Mouse (Mus musculus) MEL (cell line): Measurements from ENCODE around the gene 1700017B05Rik. TPM values are rescaled to one million over a fixed set of nuclear protein-coding genes. Genes with fewer than 3 reads are reported as not detected.

Source experiments
- DNase-seq: peaks from one replicate; pipeline ENCODE4 v3.0.0; 2011; ENCODE audit warnings: low read depth, low spot score
- H3K27ac ChIP-seq: 2 replicates; pipeline ENCODE4 v1.5.1; 2012; ENCODE audit warnings: low read depth, mild to moderate bottlenecking, control low read depth, low read length, moderate library complexity; ENCODE audit not compliant: control insufficient read depth
- H3K27me3 ChIP-seq, 2 experiments: fragments of 150-350 bp in 1 of 2; sonication (generic) in 1 of 2; 2 replicates each; pipeline ENCODE4 v1.6.1; 2012; ENCODE audit warnings: low read length in 2 of 2, mild to moderate bottlenecking in 2 of 2, improper control_type of control experiment in 1 of 2, moderate library complexity in 1 of 2; ENCODE audit not compliant: insufficient read depth in 2 of 2, control insufficient read depth in 1 of 2
- H3K36me3 ChIP-seq, 2 experiments: 2 replicates each; pipeline ENCODE4 v1.6.1; 2012 to 2014; ENCODE audit warnings: low read length in 2 of 2, improper control_type of control experiment in 1 of 2, inconsistent platforms in 1 of 2, mild to moderate bottlenecking in 1 of 2; ENCODE audit not compliant: insufficient read depth in 2 of 2, control insufficient read depth in 1 of 2
- H3K4me1 ChIP-seq, 2 experiments: fragments of 150-350 bp in 1 of 2; sonication (generic) in 1 of 2; 2 replicates each; pipeline ENCODE4 v1.6.1; 2012; ENCODE audit warnings: low read length in 2 of 2, improper control_type of control experiment in 1 of 2, mild to moderate bottlenecking in 1 of 2; ENCODE audit not compliant: insufficient read depth in 2 of 2, control insufficient read depth in 1 of 2
- H3K4me3 ChIP-seq, 2 experiments: fragments of 150-350 bp in 1 of 2; sonication (generic) in 1 of 2; 2 replicates each; pipeline ENCODE4 v1.5.1; 2012; ENCODE audit warnings: low read depth in 2 of 2, low read length in 2 of 2, mild to moderate bottlenecking in 2 of 2, moderate library complexity in 2 of 2, control low read depth in 1 of 2, improper control_type of control experiment in 1 of 2; ENCODE audit not compliant: control insufficient read depth in 1 of 2, insufficient read depth in 1 of 2
- H3K79me2 ChIP-seq: 2 replicates; pipeline ENCODE4 v1.6.1; 2012; ENCODE audit warnings: mild to moderate bottlenecking, low read length, moderate library complexity; ENCODE audit not compliant: control insufficient read depth, poor library complexity, insufficient read depth
- H3K9ac ChIP-seq: 2 replicates; pipeline ENCODE4 v1.6.1; 2012; ENCODE audit warnings: low read depth, mild to moderate bottlenecking, control low read depth, low read length, moderate library complexity; ENCODE audit not compliant: control insufficient read depth, poor library complexity, severe bottlenecking
- H3K9me3 ChIP-seq: fragments of 150-350 bp; sonication (generic); replicated peaks from 2 replicates; pipeline ENCODE4 v1.6.1; 2012; ENCODE audit warnings: mild to moderate bottlenecking, low read length, improper control_type of control experiment, moderate library complexity; ENCODE audit not compliant: insufficient read depth
- BHLHE40 ChIP-seq: IDR thresholded peaks from 2 replicates; pipeline ENCODE4 v1.6.1; 2012; ENCODE audit warnings: low read depth, mild to moderate bottlenecking, inconsistent platforms, low read length, improper control_type of control experiment, borderline replicate concordance
- CHD2 ChIP-seq: IDR thresholded peaks from 2 replicates; pipeline ENCODE4 v1.6.1; 2011; ENCODE audit warnings: low read length, improper control_type of control experiment
- CTCF ChIP-seq, 3 experiments: IDR thresholded peaks in 2 of 3; conservative IDR thresholded peaks in 1 of 3; 2 replicates each; pipeline ENCODE4 v1.5.1; 2011 to 2012; ENCODE audit warnings: low read length in 3 of 3, low read depth in 2 of 3, mild to moderate bottlenecking in 2 of 3, improper control_type of control experiment in 1 of 3, inconsistent platforms in 1 of 3, mixed read lengths in 1 of 3, moderate library complexity in 1 of 3; ENCODE audit not compliant: control insufficient read depth in 1 of 3, insufficient read depth in 1 of 3, poor library complexity in 1 of 3, severe bottlenecking in 1 of 3
- E2F4 ChIP-seq: IDR thresholded peaks from 2 replicates; pipeline ENCODE4 v1.6.1; 2011; ENCODE audit warnings: low read depth, low read length, improper control_type of control experiment, borderline replicate concordance
- ELF1 ChIP-seq: IDR thresholded peaks from 2 replicates; pipeline ENCODE4 v1.6.1; 2014; ENCODE audit warnings: low read depth, mild to moderate bottlenecking, inconsistent platforms, low read length, improper control_type of control experiment, moderate library complexity
- GABPA ChIP-seq: IDR thresholded peaks from 2 replicates; pipeline ENCODE4 v1.6.1; 2012; ENCODE audit warnings: low read depth, mild to moderate bottlenecking, inconsistent platforms, low read length, improper control_type of control experiment, moderate library complexity
- GATA1 ChIP-seq: IDR thresholded peaks from 2 replicates; pipeline ENCODE4 v1.6.1; 2011; ENCODE audit warnings: low read depth, low read length, improper control_type of control experiment
- HCFC1 ChIP-seq: IDR thresholded peaks from 2 replicates; pipeline ENCODE4 v1.6.1; 2012; ENCODE audit warnings: low read depth, mild to moderate bottlenecking, inconsistent platforms, low read length, improper control_type of control experiment, moderate library complexity
- JUND ChIP-seq: IDR thresholded peaks from 2 replicates; pipeline ENCODE4 v1.6.1; 2011; ENCODE audit warnings: low read depth, mild to moderate bottlenecking, improper control_type of control experiment, low read length
- MAX ChIP-seq: IDR thresholded peaks from 2 replicates; pipeline ENCODE4 v1.6.1; 2011; ENCODE audit warnings: low read length, improper control_type of control experiment
- MEF2A ChIP-seq: IDR thresholded peaks from 2 replicates; pipeline ENCODE4 v1.6.1; 2014; ENCODE audit warnings: low read depth, mild to moderate bottlenecking, inconsistent platforms, low read length, improper control_type of control experiment; ENCODE audit not compliant: poor library complexity, insufficient replicate concordance, severe bottlenecking; ENCODE audit errors: extremely low read depth
- MXI1 ChIP-seq: IDR thresholded peaks from 2 replicates; pipeline ENCODE4 v1.6.1; 2011; ENCODE audit warnings: mild to moderate bottlenecking, low read depth, low read length, improper control_type of control experiment
- MYC ChIP-seq: IDR thresholded peaks from 2 replicates; pipeline ENCODE4 v1.6.1; 2011; ENCODE audit warnings: low read depth, mild to moderate bottlenecking, low read length, improper control_type of control experiment, moderate library complexity
- NELFE ChIP-seq: IDR thresholded peaks from 2 replicates; pipeline ENCODE4 v1.6.1; 2011; ENCODE audit warnings: low read depth, low read length, improper control_type of control experiment
- POLR2AphosphoS2 ChIP-seq: IDR thresholded peaks from 2 replicates; pipeline ENCODE4 v1.6.1; 2011; ENCODE audit warnings: low read length, improper control_type of control experiment
- RAD21 ChIP-seq: IDR thresholded peaks from 2 replicates; pipeline ENCODE4 v1.6.1; 2011; ENCODE audit warnings: mild to moderate bottlenecking, low read depth, low read length, improper control_type of control experiment
- RCOR1 ChIP-seq: IDR thresholded peaks from 2 replicates; pipeline ENCODE4 v1.6.1; 2012; ENCODE audit warnings: low read depth, mild to moderate bottlenecking, inconsistent platforms, low read length, improper control_type of control experiment
- SIN3A ChIP-seq: IDR thresholded peaks from 2 replicates; pipeline ENCODE4 v1.6.1; 2012; ENCODE audit warnings: low read length, improper control_type of control experiment, inconsistent platforms
- TAL1 ChIP-seq: IDR thresholded peaks from 2 replicates; pipeline ENCODE4 v1.6.1; 2012; ENCODE audit warnings: mild to moderate bottlenecking, inconsistent platforms, low read length, moderate library complexity, mixed read lengths
- ZKSCAN1 ChIP-seq: IDR thresholded peaks from 2 replicates; pipeline ENCODE4 v1.6.1; 2012; ENCODE audit warnings: low read depth, mild to moderate bottlenecking, inconsistent platforms, low read length, improper control_type of control experiment, moderate library complexity
- polyA plus RNA-seq, 2 experiments: library from polyadenylated mRNA; stranded (reverse) in 1 of 2; unstranded in 1 of 2; fragments of >175 nt in 1 of 2; fragments of >200 nt in 1 of 2; gene quantifications; 2 replicates each; pipeline versions ENCODE4 v1.2.1 to v1.2.4; 2012; ENCODE audit warnings: low replicate concordance in 2 of 2, low read depth in 1 of 2; ENCODE audit not compliant: insufficient read length in 2 of 2, insufficient read depth in 1 of 2, missing spikeins in 1 of 2
- total RNA-seq: library from RNA; depleted of rRNA; stranded (reverse); fragments of 300-350 nt; gene quantifications from 2 replicates; pipeline ENCODE4 v1.2.3, GENCODE M21; 2012

The 1700017B05Rik gene
- total and polyA plus RNA-seq, 3 experiments, result 52.7 to 76.5 TPM; not detected in 1

DNA sequence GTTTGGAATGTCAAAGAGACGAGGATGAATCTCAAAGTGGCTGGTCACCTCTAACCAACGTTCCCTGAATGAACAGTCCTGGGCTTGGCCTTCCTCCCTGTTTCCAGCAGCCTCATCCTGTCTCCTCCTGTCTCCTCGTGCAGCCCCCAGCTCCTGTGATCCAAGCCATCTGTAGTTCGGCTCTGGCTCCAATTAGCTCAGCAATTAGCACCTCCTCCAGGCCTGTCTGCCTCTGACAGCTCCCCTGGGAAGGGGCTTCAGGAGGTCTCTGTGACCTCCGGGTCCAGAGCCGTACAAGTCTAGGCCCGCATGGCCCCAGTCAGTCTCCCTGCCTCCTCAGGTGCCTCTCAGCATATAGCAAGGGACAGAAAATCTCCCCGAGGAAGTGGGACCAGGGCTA, 8.0 kb upstream of the 1700017B05Rik start:
- no peak for DNase-seq
- H3K9me3 ChIP-seq, result no peaks in the 10 kb centered on the region
- H3K27ac ChIP-seq, result no peak overlapping the region
- H3K36me3 ChIP-seq, result peaks cover 0 to 19% of the 10 kb centered on the region in 2 experiments; a peak in 2 of 4 replicates
- TF ChIP-seq GATA1, result no peak
- H3K9ac ChIP-seq, result no peak overlapping the region
- no peak overlapping the region for H3K4me3 ChIP-seq
- H3K4me1 ChIP-seq, result peaks cover 13 to 41% of the 10 kb centered on the region in 2 experiments
- H3K27me3 ChIP-seq, result no peaks in the 10 kb centered on the region
- no peaks in the 10 kb centered on the region for H3K79me2 ChIP-seq

DNA sequence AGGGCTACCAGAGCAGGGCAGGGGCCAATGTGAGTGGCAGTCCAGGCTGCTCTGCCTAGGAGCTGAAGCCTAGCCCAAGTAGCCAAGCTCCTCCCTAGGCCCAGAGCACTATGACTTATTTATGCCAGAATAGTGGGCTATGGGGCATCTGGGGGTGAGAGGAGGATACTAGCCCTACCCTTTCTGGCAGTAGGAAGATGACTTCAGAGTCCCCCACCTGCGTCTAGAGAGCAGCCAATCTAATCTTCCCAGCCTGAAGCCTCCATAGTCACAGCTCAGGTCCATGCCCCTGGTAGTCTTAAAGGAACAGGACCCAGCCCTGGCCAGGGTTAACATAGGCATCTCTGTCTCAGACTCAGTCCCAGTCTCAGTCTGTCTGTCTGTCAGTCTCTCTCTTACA, 7.0 kb upstream of the 1700017B05Rik start:
- Histone ChIP-seq H3K36me3 (peaks cover 0 to 19% of the 10 kb centered on the region in 2 experiments; a peak in 2 of 4 replicates), H3K9me3 (no peaks in the 10 kb centered on the region), H3K27ac (no peak overlapping the region), H3K4me1 (peaks cover 13 to 41% of the 10 kb centered on the region in 2 experiments), H3K9ac (no peak overlapping the region), H3K79me2 (no peaks in the 10 kb centered on the region), H3K4me3 (no peak overlapping the region), H3K27me3 (no peaks in the 10 kb centered on the region)
- no peak for DNase-seq
- TF ChIP-seq JUND (no peak), ZKSCAN1 (no peak), SIN3A (no peak), POLR2AphosphoS2 (no peak), ELF1 (no peak), CTCF (IDR thresholded peaks at IDR 0.05 in 2 of 3, conservative IDR thresholded peaks at IDR 0.05 in 1 of 3; ENCODE audit: control insufficient read depth in 1 of 3, insufficient read depth in 1 of 3, low read depth in 2 of 3, low read length in 3 of 3, poor library complexity in 1 of 3, severe bottlenecking in 1 of 3) (no peak), NELFE (no peak), GABPA (no peak), MEF2A (no peak), RCOR1 (no peak), TAL1 (no peak), RAD21 (no peak), CHD2 (no peak), E2F4 (no peak), HCFC1 (no peak), MXI1 (no peak), MAX (no peak), GATA1 (no peak), BHLHE40 (no peak), MYC (no peak)
